Mouse (Mus musculus) G1E (cell line): Measurements from ENCODE around the gene Tsga10.

Experiments
- CTCF ChIP-seq: IDR thresholded peaks from 2 replicates; pipeline ENCODE4 v1.5.1; 2012; ENCODE audit warnings: low read depth, low read length, inconsistent platforms, mixed read lengths
- GATA1 ChIP-seq: IDR thresholded peaks from 2 replicates; pipeline ENCODE4 v1.6.1; 2012; ENCODE audit warnings: borderline replicate concordance, low read length, inconsistent platforms, mixed read lengths
- GATA2 ChIP-seq: IDR thresholded peaks from 2 replicates; pipeline ENCODE4 v1.6.1; 2012; ENCODE audit warnings: low read depth, low read length, inconsistent platforms, borderline replicate concordance
- POLR2AphosphoS5 ChIP-seq: IDR thresholded peaks from 2 replicates; pipeline ENCODE4 v1.6.1; 2012; ENCODE audit warnings: low read depth, low read length, inconsistent platforms; ENCODE audit not compliant: insufficient replicate concordance

DNA sequence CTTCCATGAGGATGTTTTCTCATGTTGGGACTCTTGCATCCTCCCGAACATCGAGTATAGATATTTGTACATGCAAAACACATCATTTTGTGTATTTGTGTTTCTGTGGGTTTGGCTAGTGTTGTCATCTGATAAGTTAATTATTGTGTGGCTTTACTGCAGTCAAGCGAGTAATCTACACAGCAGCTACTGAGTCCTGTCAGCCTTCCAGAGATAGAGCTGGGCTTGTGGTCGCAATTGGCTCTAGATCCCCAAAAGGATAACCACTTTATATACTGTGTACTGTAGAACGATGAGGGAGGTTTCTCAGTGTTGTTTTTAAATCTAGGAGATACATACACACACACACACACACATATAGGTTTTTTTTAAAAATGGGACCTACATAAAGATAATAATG, 130.3 kb downstream of the Tsga10 start:
- no peak for TF ChIP-seq CTCF
- no peak for TF ChIP-seq GATA1
- no peak for TF ChIP-seq POLR2AphosphoS5
- no peak for TF ChIP-seq GATA2
